Mouse (Mus musculus) liver, postnatal 0 days (tissue): ENCODE data around the gene Rnf7.

ENCODE experiments used
- CTCF ChIP-seq: sonication (generic); IDR thresholded peaks from 2 replicates; pipeline ENCODE4 v1.5.1; 2016; ENCODE audit warnings: antibody characterized with exemption, low read depth
- EP300 ChIP-seq: IDR thresholded peaks from 2 replicates; pipeline ENCODE4 v1.6.1; 2016; ENCODE audit warnings: antibody characterized with exemption, low read depth, mild to moderate bottlenecking

DNA sequence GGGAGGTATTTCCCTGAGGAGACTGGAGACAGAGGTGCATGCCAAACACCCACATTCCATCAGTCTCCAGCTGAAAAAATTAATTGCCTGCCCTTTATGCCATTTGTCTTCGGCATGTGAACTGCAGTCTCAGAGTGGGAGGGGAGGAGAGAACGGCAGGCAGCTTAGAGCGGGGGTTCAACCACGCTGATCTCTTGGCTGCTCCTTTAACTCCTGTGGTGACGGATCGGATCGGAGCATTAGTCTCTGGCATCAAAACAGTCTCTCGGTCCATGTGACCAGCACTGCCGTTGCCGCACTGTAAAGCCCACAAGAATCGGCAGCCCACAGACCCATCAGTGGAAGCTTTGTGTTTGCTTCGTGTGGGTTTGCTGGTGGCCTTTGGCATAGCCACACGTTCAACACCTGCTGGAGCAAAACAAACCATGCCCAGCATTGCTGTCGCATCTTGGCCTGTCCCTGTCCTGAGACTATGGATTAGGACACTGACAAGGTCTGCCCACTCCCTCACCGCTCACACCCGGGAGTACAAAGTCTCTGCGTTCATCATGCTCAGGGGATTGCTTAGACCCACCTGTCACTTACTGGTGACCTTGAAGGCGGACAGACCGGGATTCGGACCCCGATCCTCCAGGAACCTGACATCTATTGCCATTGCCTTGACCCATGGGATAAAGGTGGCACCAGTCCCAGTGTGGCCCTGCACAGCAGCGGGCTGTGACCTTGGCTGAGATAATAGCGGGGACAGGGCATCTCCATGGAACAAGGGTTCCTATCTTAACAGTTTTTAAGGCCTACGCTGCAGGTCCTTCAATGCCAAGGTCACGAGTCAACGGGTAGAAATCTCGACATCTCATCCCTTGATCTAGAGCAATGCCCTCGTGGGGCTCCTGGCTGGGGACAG is 41.3 kb downstream of the Rnf7 start:
- TF ChIP-seq EP300 = no peak
- TF ChIP-seq CTCF = no peak; the same call in 1 of the 2 replicates
